23 mouse cellular contexts compared by ENCODE assay signal in the genomic region with DNA sequence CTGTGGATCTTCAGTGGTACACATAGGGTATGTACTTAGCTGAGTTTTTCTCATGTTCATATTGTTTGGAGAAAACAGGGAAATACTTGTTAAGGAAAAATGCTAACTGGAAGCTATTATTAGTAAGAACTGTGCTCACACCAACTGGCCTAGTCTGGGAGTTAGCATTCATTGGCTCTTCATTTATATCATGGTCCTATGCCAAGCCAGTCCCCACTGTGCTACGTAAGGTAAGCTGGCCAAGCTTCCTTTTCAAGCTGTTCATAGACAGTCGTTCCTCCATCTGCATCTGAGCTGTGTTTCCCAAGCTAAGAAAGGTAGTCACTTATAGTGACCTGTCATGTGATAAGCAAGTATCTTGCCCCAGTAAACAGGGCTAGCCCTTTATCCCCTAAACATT. TPM values are rescaled to one million over a fixed set of nuclear protein-coding genes. Genes with fewer than 3 reads are reported as not detected.
A peak's percentile ranks its signal among the peaks of the same experiment; 100 is the strongest.
DNase-seq lines count a peak whose midpoint lies in the region; ATAC-seq and TF ChIP-seq lines count a peak whose summit lies in the region.
"Had no signal": no experiment of that assay in that cellular context is flagged by ENCODE, and none has a peak within 500 bp of the region (broad histone marks: within the 10 kb centered on the region; RNA-seq: fewer than 3 reads in every experiment).

No protein-coding gene starts in this region.

- no peak overlapping the region for H3K4me3 ChIP-seq in layer of hippocampus, adult 2 months
- no peak overlapping the region for H3K4me3 ChIP-seq in midbrain, postnatal 0 days (ENCODE audit: low read depth, low read length)
- no peak overlapping the region for H3K4me3 ChIP-seq in intestine, postnatal 0 days (ENCODE audit: low read depth, low read length)
- H3K4me3 ChIP-seq: embryonic facial prominence, embryonic 15.5 days; hindbrain, embryonic 12.5 days; neural tube, embryonic 12.5 days had no signal

- no peak for TF ChIP-seq CTCF in layer of hippocampus, adult 2 months (conservative IDR thresholded peaks at IDR 0.05)
- no peak for TF ChIP-seq CTCF in midbrain, postnatal 0 days (IDR thresholded peaks at IDR 0.05)
- TF ChIP-seq CTCF in intestine, postnatal 0 days (IDR thresholded peaks at IDR 0.05; ENCODE audit: low read depth), result no peak

- peak; percentile 76 for ATAC-seq in frontal cortex, adult (ENCODE audit: low TSS enrichment)
- no peak for ATAC-seq in midbrain, postnatal 0 days (ENCODE audit: low FRiP score)
- ATAC-seq in intestine, postnatal 0 days, result no peak

- no peak overlapping the region for H3K27ac ChIP-seq in layer of hippocampus, adult 2 months
- H3K27ac ChIP-seq in midbrain, postnatal 0 days (ENCODE audit: low read depth, low read length), result no peak overlapping the region
- H3K27ac ChIP-seq in intestine, postnatal 0 days (ENCODE audit: low read depth, low read length), result no peak overlapping the region
- H3K27ac ChIP-seq: embryonic facial prominence, embryonic 15.5 days; hindbrain, embryonic 12.5 days; liver, embryonic 14.5 days; neural tube, embryonic 12.5 days; stomach, postnatal 0 days had no signal

- no peak overlapping the region for H3K4me2 ChIP-seq in midbrain, postnatal 0 days (ENCODE audit: low read depth, low read length, poor library complexity, severe bottlenecking)
- no peak overlapping the region for H3K4me2 ChIP-seq in intestine, postnatal 0 days (replicated peaks; ENCODE audit: low read depth)
- H3K4me2 ChIP-seq: embryonic facial prominence, embryonic 15.5 days; heart, embryonic 11.5 days; hindbrain, embryonic 12.5 days; midbrain, embryonic 11.5 days; neural tube, embryonic 12.5 days had no signal

- no peak overlapping the region for H3K9ac ChIP-seq in midbrain, postnatal 0 days (replicated peaks; ENCODE audit: low read length, poor library complexity, severe bottlenecking)
- no peak overlapping the region for H3K9ac ChIP-seq in intestine, postnatal 0 days (ENCODE audit: low read depth, low read length)
- H3K9ac ChIP-seq: embryonic facial prominence, embryonic 15.5 days; hindbrain, embryonic 12.5 days; liver, embryonic 14.5 days; neural tube, embryonic 12.5 days had no signal

- no peaks in the 10 kb centered on the region for H3K9me3 ChIP-seq in midbrain, postnatal 0 days (ENCODE audit: low read length)
- no peaks in the 10 kb centered on the region for H3K9me3 ChIP-seq in intestine, postnatal 0 days (ENCODE audit: control insufficient read depth)
- H3K9me3 ChIP-seq: embryonic facial prominence, embryonic 15.5 days; hindbrain, embryonic 12.5 days; neural tube, embryonic 12.5 days had no signal

- no peaks in the 10 kb centered on the region for H3K4me1 ChIP-seq in midbrain, postnatal 0 days (ENCODE audit: insufficient read depth, low read length)
- no peaks in the 10 kb centered on the region for H3K4me1 ChIP-seq in intestine, postnatal 0 days (replicated peaks; ENCODE audit: control insufficient read depth, insufficient read depth, low read length)
- H3K4me1 ChIP-seq: embryonic facial prominence, embryonic 15.5 days; hindbrain, embryonic 12.5 days; neural tube, embryonic 12.5 days had no signal

- no peaks in the 10 kb centered on the region for H3K27me3 ChIP-seq in midbrain, postnatal 0 days (ENCODE audit: insufficient read depth, low read length)
- H3K27me3 ChIP-seq in intestine, postnatal 0 days (replicated peaks; ENCODE audit: control insufficient read depth, insufficient read depth, low read length), result no peaks in the 10 kb centered on the region
- H3K27me3 ChIP-seq: CH12.LX; embryonic facial prominence, embryonic 15.5 days; hindbrain, embryonic 12.5 days; neural tube, embryonic 12.5 days had no signal

- no peak for DNase-seq in frontal cortex, postnatal 14 days (ENCODE audit: low spot score in 2 of 2)
- DNase-seq in right cerebral cortex, adult 2 months (ENCODE audit: low spot score in 2 of 2), result peak; percentile 18 to 36
- DNase-seq in right cerebral cortex, postnatal 4 days, result no peak
- peak; percentile 57 to 68 for DNase-seq in layer of hippocampus, adult 2 months (ENCODE audit: low spot score in 2 of 2)
- DNase-seq in midbrain, postnatal 0 days (ENCODE audit: low spot score), result no peak
- DNase-seq in Muller cell, postnatal 12 days (ENCODE audit: inconsistent ontology term), result no peak
- DNase-seq: adrenal gland, postnatal 36 days; kidney, adult 8-10 months; kidney, postnatal 4 days had no signal

- peaks cover 67% of the 10 kb centered on the region for H3K36me3 ChIP-seq in midbrain, postnatal 0 days (ENCODE audit: insufficient read depth, low read length)
- H3K36me3 ChIP-seq in intestine, postnatal 0 days (ENCODE audit: control insufficient read depth, insufficient read depth), result peaks cover 70% of the 10 kb centered on the region

- 98% methylated on average over 2 of the region's 2 CpGs for WGBS in midbrain, postnatal 0 days
- WGBS in intestine, postnatal 0 days, result 86% methylated on average over 2 of the region's 2 CpGs

RNA-seq across cellular contexts. Expression of a gene that starts 9.4 kb away (rescaled TPM):
- 1 to 10 TPM; 4.1 to 7.2 TPM for total RNA-seq in layer of hippocampus, adult 2 months (2021)
- 4.4 and 5.2 TPM in 2 replicates for total RNA-seq in midbrain, postnatal 0 days (2014; rRNA removed)
- 3.0 and 4.2 TPM in 2 replicates for polyA plus RNA-seq in midbrain, postnatal 0 days (2015; fragmentation: Nextera tagmentation; extraction: Ambion mirVana)
- 2.1 and 2.2 TPM in 2 replicates for polyA plus RNA-seq in intestine, postnatal 0 days (2015; fragmentation: Nextera tagmentation; extraction: Ambion mirVana)

RNA-seq across cellular contexts. Expression of a gene that starts 10.1 kb away (rescaled TPM):
- 10 to 100 TPM; 70.4 to 77.1 TPM for total RNA-seq in layer of hippocampus, adult 2 months (2021)
- total RNA-seq in midbrain, postnatal 0 days (2014; rRNA removed), result 12.9 and 13.7 TPM in 2 replicates
- polyA plus RNA-seq in midbrain, postnatal 0 days (2015; fragmentation: Nextera tagmentation; extraction: Ambion mirVana), result 56.2 and 62.9 TPM in 2 replicates
- 32.9 and 33.0 TPM in 2 replicates for polyA plus RNA-seq in intestine, postnatal 0 days (2015; fragmentation: Nextera tagmentation; extraction: Ambion mirVana)

RNA-seq across cellular contexts. Expression of a gene that starts 21.0 kb away (rescaled TPM):
- total RNA-seq in layer of hippocampus, adult 2 months (2021), result not detected
- total RNA-seq in midbrain, postnatal 0 days (2014; rRNA removed), result 0.71 and 2.2 TPM in 2 replicates
- 3.0 TPM in 2 replicates for polyA plus RNA-seq in midbrain, postnatal 0 days (2015; fragmentation: Nextera tagmentation; extraction: Ambion mirVana)
- 1.7 TPM in 2 replicates for polyA plus RNA-seq in intestine, postnatal 0 days (2015; fragmentation: Nextera tagmentation; extraction: Ambion mirVana)
- total RNA-seq: adrenal gland, postnatal 36 days; gastrocnemius, adult 8-10 months; granulocyte monocyte progenitor cell, adult 5-6 weeks; heart, postnatal 10 days; MEL had no signal

RNA-seq across cellular contexts. Expression of a gene that starts 47.0 kb away (rescaled TPM):
- total RNA-seq in layer of hippocampus, adult 2 months (2021), result 10 to 100 TPM; 20.2 to 23.0 TPM
- 32.4 and 35.4 TPM in 2 replicates for total RNA-seq in midbrain, postnatal 0 days (2014; rRNA removed)
- 23.9 and 25.0 TPM in 2 replicates for polyA plus RNA-seq in midbrain, postnatal 0 days (2015; fragmentation: Nextera tagmentation; extraction: Ambion mirVana)
- polyA plus RNA-seq in intestine, postnatal 0 days (2015; fragmentation: Nextera tagmentation; extraction: Ambion mirVana), result 7.7 and 9.1 TPM in 2 replicates

Comparison
In these comparisons a context has a peak if more than half of its experiments do, and no peak if none do; other contexts are left out.
1. DNase-seq: peak in right cerebral cortex, adult 2 months (2 of 2) and layer of hippocampus, adult 2 months (2 of 2); none in frontal cortex, postnatal 14 days (0 of 2), right cerebral cortex, postnatal 4 days (single experiment), midbrain, postnatal 0 days (single experiment) and Muller cell, postnatal 12 days (single experiment).